Mouse (Mus musculus) thymus, postnatal 4 days (tissue): Measurements from ENCODE around the gene Oas1g.
"Not testable (repeated sequence)": the region's sequence is repeated elsewhere in the genome, so short reads cannot be mapped to it uniquely, and the experiment has no call there.

Source experiments
- DNase-seq: peaks from one replicate; pipeline ENCODE4 v3.0.0; 2021

Gene Oas1g

GRCm38 (mm10) chr5:120887413-120887812, at the start of gene Oas1g:
Oas1g (minus strand) TSS chr5:120887613.
- not testable (repeated sequence) for DNase-seq

- no peak for DNase-seq
Observed at GRCm38 (mm10) chr5:120933966-120934365, 46.6 kb upstream of the Oas1g start.

- DNase-seq = peak; percentile 14
Observed at GRCm38 (mm10) chr5:120927036-120927435, 39.6 kb upstream of the Oas1g start.

- not testable (repeated sequence) for DNase-seq
Observed at GRCm38 (mm10) chr5:120926311-120926710, 38.9 kb upstream of the Oas1g start.

- DNase-seq = not testable (repeated sequence)
Observed at GRCm38 (mm10) chr5:120924520-120924919, 37.1 kb upstream of the Oas1g start.

DNA sequence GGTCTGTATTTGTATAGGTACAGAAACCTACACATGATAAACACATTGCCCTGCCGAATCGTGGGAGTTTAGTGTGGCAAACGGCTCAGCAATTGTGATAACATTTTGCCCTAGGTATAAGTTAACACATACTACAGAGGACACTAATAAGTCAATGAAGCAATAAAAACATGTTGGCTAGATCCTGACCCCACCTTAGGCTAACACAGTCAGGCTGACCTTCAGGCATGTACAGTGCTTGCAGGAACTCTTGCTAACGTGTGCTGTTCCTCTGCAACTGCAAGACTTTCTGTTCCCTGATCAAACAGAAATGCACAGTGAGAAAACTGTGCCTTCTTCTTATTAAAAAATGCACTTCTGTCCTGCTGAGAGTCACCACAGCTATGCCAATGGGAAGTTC, 36.6 kb upstream of the Oas1g start:
- no peak for DNase-seq

DNA sequence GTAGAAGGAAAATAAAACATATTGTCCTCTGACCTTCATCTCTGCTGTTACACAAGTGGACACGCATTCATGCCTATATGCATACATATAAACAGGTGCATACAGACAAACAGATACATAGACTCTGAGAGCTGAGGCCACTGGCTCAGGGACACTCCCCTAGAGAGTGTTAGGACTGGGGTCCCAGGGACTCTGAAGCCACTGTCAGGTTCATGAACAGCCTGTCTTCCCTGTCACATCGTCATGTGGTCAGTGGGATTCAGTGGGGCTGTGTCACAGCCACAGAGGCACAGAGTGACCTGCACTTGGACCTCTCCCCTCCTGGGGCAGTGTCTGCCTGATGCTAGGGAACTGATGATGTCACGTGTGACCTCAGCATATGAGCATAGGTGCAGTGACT, 32.9 kb upstream of the Oas1g start:
- no peak for DNase-seq

DNA sequence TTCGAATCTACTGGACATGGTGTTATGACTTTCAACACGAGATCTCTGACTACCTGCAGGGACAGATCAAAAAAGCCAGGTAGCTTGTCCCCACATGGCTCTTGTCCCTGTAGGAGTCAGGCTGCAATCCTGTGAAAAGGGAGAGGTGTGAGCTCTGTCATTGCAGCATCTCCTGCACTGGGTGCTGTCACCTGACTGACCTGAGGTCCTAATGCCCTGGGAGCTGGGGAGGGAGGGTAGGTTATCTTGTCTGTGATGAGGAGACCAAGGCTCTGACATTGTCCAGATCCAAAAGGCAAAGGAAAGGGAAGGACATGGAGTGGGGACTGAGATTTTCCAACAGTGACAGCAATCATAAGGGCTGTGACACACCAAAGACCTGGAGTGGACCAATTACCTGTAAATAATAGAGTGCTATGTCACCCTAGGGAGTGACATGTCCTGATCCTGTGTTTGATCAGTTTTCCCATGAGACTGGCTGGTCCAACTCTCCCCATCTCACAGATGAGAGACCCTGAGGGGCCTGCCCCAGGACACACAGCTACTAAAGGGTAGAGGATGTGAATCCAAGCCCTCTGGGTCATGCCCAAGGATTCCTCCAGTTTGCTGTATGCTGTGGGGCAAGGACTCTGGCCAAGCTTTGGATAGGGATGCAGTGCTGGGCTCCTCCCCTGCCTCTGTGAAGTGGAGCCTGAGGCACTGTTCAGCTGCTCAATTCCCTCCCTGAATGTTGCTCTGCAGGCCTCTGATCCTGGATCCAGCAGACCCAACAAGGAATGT, 31.9 kb upstream of the Oas1g start:
- not testable (repeated sequence) for DNase-seq

DNA sequence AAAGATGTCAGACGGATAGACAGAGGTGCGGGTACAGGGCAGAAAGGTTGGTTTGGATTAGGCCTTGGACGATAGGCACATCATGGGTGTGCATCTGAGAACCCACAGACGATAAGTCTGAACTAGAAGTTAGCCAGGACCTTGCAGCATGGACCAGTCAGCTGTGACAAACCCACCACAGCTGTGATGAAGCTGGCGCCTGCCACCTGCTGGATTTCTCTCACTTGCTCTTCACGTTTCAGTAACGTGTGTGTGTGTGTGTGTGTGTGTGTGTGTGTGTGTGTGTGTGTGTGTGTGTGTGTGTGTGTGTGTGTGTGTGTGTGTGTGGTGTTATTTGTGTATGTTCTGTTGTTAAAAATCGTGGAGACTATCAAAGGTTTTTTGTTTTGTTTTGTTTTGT, 26.8 kb upstream of the Oas1g start, which contains the start of gene Oas1d:
Gene Oas1d (plus strand): TSS at position 333 of the 400 bp plus-strand sequence.
- DNase-seq = not testable (repeated sequence)

DNA sequence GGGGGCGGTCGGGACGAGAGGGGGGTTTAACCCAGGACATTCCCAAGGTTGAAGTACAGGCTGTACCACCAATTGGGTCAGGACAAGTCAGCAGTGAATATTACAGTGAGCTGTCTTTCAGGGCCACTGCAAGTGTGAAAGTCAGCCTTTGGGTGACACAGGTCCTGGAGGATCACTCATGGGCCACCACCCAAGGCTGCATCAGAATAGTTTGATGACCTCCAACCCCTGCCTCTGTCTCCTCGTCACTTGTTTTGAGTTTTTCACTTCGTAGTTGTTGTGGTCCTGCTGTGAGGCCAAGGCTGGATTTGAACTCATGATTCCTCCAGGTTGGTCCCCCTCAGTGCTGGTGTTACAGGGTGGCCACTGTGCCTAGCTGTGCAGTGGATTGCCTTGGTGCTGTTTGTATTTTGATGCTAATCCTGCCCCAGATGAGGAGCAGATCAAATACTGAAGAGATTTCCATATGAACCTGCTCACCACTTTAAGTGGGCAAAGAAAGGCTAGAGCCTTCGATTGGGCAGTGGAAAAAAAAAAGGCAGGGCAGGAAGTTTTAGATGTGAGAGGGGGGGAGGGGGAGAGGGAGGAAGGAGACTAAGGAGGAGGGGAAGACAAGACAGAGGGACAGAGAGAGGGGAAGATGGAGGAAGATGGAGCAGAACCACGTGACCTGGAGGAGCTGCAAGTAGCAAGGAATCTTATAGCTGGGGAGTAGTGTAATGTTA, 20.9 kb upstream of the Oas1g start:
- DNase-seq = no peak

GRCm38 (mm10) chr5:120906791-120907733, 19.6 kb upstream of the Oas1g start, which contains the start of gene Oas1a:
Oas1a (minus strand) TSS chr5:120907521.
- DNase-seq = not testable (repeated sequence)

GRCm38 (mm10) chr5:120902056-120902455, 14.6 kb upstream of the Oas1g start:
- no peak for DNase-seq

- no peak for DNase-seq
Observed at GRCm38 (mm10) chr5:120900666-120901065, 13.3 kb upstream of the Oas1g start.

DNA sequence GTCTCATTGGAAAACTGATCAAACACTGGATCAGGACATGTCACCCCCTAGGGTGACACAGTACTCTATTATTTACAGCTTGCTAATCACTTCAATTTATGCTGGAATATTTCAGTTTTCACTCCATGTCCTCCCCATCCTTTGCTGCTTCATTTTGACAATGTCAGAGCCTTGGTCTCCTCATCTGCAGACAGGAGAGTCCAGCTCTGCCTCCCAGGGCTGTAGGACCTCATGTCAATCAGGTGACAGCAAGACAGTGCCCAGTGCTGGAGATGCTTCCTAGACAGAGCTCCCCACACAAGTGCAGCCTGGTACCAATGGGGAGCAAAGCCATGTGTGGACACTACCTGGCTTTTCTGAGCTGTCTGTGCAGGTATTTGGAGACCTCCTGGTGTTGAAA, 11.3 kb upstream of the Oas1g start:
- no peak for DNase-seq

DNA sequence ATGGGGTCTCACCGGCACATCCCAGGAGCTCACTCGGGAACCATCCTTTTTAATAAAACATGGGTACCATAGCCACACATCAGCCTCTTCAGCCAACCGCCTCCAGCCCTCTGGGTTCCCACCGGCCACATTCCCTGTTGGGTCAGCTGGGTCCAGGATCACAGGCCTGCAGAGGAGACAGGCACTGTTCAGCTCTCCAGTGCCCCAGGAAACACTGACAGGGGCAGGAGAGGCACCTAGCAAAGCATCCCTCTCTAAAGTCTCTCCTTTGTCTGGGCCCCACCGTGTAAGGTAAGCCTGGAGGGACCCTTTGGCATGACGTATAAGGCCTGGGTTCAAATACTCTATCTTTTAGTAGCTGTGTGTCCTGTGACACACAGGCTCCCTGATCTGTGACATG, 10.9 kb upstream of the Oas1g start:
- no peak for DNase-seq

GRCm38 (mm10) chr5:120895231-120895900, 8.0 kb upstream of the Oas1g start:
- no peak for DNase-seq

DNA sequence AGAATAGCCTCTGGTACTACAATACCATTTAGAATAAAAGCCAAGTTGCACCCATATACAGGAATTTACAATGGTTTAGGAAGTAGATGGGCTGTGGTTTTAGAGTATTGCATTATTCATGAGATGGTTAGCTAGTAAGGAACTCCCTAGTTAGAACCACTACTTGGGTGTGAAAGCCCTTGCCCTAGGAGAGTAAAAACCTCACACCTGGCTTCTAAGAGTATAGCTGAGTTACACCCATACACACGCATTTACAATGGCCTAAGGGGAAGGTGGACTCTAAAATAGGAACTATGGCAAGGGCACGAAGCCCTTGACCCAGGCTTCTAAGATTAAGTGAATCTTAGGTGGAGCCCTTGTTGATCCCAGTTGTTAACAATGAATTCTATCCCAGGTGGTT, 7.3 kb upstream of the Oas1g start:
- DNase-seq = not testable (repeated sequence)

- DNase-seq = not testable (repeated sequence)
Observed at GRCm38 (mm10) chr5:120893866-120894265, 6.5 kb upstream of the Oas1g start.

- no peak for DNase-seq
Observed at GRCm38 (mm10) chr5:120892243-120892660, 4.8 kb upstream of the Oas1g start.

DNA sequence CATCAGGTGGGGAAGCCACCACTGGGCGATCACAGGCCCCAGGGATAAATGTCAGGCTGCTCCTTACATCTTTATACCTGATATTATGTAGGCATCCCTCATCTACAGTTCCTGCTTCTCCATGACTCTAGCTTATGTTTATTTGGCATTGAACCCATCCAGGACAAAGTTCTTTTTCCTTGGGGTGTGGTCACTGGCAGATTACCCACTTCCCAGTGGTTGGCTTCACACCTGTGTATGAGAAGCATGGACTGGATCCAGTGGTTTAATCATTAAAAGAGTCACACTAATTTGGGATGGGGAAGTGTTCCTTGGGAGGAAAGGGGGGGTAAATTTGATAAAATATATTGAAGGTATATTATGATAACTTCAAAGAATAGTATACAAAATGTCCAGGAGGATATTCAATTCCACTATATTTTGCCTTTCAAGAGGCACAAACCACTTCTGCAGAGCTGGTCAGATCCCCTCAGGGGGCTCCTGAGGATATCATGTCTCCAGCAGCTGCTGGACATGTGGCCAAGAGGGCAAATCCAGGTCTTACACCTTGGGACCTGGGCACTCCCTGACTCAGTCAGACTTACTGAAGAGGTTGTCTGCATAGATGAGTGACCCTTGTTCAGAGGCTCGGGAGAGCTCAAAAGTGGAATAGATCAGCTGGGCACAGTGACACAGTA, 4.3 kb upstream of the Oas1g start:
- not testable (repeated sequence) for DNase-seq

DNA sequence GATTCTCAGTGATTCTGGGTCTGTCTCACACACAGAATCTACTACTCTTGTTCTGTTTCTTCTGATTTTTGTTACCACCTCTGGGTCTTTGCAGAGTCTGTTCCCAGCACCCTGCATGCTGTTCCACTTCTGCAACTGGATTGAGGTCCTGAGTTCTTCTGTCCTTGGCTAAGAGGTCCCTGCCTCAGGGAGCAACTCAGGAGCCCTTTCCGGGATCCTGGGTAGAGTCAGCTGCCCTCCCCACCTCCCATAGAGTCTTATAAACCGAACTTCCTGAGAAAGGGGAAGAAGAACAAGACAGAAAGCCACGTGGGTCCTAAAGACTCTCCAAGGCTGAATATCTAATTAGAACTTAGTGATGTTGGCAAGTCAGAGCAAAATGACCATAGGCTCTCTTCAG, 3.6 kb upstream of the Oas1g start:
- DNase-seq = no peak

GRCm38 (mm10) chr5:120890026-120890425, 2.6 kb upstream of the Oas1g start:
- DNase-seq = no peak
